Mouse (Mus musculus): ENCODE data around the gene Usp6nl. TPM values are rescaled to one million over a fixed set of nuclear protein-coding genes. Genes with fewer than 3 reads are reported as not detected.

Usp6nl gene
- total RNA-seq, 4 experiments from 2014 or later = 5.1 to 6.8 (median 5.5) TPM

DNA sequence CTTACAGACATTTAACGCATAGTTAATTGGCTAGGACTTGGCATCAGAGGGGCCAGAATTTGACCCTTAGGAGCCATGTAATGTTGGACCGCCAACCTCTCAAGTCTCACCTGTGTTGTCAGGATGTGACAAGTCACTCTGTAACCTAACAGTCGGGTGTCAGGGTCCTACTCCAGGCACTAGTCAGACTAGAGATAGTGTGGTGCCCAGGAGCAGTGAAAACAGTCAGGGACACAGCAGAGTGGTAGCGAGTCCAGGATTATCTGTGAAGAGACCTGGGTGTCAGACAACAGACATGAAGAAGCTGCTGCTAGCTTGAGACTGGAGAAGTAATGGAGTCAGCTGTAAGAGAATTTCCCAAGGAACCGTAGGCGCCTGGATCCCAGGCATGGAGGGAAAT is 45.0 kb downstream of the Usp6nl start:
- no peak for DNase-seq (ENCODE audit: low spot score)

DNA sequence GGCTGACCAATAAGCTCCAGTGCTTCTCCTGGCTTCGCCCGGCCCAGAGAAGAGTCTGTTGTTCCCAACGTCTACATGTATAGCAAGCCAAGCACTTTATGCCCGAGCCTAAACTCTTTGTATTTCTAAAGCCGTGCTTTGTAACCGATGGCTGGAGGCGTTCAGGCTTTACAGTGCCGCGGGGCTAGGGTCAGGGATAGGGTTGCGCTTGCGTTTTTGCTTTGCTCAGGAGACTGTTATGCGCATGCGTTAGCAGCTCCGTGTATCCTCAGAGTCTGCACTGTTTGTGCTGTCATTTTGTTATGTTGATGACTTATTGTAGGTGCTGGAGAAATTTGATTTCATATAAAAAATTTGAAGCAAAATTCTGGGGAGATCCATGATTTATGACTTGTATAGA is 51.7 kb downstream of the Usp6nl start:
- DNase-seq (ENCODE audit: low spot score) = no peak

DNA sequence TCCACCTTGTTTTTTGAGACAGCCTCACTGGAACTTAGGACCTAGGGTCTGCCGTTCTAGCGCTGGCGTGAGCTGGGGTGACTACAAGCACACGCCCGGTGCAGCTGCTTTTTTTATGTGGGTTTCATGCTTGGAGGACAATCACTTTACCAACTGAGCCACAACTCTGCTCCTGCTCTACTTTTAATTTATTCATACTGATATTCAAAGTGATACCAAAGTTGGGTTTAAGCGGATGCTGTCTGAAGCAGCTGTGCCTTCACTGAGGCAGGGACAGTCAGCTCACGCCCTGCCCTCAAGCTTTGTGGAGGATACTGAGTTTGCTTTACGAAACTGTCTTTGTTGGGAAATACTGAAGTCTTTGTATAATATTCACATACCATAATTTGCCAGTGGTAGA is 53.6 kb downstream of the Usp6nl start:
- DNase-seq (ENCODE audit: low spot score) = no peak

DNA sequence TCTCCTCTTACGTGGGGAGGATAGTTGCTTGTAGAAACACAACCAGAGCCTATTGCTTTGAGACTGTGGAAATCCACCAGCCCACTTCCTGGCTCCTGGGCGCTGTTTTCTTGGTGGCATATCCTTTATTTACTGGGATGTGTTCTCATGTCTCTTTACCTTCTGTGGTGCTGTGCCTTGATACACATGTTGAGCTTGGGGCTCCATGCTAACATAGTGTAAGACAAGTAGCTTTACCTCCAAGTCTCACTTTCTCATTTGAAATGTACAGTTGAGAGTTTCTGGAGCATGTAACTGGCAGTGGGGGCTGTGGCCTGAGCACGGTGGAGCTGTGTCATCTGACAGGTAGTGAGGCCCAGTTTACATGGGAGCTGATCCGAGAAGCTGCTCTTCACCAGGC is 54.5 kb downstream of the Usp6nl start:
- DNase-seq (ENCODE audit: low spot score) = no peak

DNA sequence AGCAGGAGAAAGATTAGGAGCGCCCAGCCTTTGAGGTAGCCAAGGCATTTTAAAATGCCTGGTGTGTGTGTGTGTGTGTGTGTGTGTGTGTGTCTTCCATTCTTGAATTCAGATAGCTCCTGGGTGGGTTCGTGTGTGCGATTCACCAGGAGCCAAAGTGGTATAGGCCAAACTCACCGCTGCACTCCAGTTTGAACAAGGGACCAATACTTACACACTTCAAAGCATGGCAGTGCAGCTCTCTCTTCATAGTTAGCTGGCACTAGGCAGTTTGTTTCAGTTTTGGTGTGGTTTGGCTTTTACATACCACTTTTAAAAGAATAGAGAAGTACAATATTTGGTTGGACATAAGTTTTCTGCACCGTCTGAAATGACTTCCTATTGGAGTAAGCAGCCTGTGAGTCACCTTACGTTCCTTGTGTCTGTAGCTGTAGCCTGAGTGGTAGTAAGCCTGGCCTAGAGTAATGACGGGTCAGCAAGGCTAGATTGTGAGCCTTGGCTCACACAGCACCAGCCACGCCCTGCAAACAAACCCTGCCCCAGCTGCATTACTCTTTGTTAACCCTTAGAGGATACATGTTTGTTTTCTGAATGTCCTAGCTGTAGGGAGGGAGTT is 56.2 kb downstream of the Usp6nl start:
- no peak for DNase-seq (ENCODE audit: low spot score)

DNA sequence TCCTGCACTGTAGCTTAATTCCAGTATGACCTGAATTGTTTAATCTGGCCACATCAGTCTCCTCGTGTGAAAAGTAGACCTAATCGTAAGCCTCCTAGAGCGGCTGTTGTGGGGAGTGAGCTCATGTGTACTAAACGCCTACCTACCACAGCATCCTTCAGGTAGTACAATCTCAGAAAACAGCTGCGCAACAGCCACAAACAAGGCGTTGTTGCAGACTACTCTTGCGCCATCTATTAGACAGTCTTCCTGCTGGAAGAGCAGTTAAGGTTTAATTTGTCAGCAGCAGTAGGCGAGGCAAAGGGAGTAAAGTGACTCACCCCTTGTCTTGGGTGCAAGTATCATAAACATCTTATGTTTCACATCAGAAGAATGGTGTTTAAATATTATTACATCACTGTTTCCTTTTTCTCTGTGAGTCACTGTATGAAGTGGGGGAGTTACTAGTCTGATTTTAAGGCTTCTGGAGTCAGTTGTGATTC is 57.3 kb downstream of the Usp6nl start:
- DNase-seq (ENCODE audit: low spot score) = no peak

DNA sequence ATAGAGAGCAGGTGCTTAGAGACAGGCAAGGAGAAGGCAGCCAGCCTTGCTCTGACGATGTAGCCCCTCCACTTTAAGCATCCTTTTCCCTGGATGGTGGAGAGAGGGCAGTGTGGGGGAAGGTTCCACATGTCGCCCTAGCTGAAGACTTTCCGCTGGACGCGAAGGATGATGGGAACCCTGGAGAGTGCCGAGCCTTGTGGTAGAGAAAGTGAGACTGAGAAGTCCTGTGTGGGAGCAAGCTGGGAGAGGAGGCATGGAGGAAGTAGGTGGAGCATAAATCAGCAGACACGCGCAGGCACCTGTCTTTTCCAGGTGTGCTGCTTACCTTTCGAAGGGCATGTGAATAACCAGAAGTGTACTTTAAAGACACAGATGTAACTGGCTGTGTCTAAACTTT is 57.9 kb downstream of the Usp6nl start:
- no peak for DNase-seq (ENCODE audit: low spot score)

DNA sequence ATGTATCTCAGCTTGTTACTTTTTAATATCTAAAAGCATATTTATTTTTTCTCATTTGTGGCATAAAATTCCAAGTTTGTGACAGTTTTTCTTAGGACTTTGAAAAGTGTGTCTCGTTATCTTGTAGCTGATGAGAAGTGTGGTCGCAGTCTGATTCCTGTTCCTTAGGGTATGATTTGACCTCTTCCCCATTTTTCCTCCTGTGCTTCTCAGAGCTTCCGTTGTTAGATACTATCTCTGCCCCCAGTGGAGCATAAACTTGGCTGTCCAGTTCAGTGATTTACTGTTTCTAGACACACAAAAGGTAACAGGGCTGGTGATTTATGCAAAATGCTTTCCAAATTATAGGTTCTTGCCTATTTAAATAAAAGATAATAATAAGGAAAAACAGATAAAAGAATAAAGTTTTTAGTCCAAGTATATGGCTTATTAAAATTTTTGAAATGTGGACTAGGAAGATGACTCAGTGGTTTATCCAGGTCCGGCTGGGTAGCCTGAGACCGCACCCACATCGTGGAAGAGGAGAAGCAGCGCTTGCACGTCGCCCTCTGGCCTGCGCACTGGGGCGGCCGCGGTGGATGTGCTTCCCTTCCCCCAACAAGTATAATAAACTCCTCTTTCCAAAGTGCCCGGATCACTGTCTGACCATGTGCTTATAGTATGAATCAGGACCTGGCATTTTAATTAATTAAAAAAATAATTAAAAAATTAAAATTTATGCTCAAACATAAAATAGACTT is 62.1 kb downstream of the Usp6nl start:
- DNase-seq (ENCODE audit: low spot score) = no peak

DNA sequence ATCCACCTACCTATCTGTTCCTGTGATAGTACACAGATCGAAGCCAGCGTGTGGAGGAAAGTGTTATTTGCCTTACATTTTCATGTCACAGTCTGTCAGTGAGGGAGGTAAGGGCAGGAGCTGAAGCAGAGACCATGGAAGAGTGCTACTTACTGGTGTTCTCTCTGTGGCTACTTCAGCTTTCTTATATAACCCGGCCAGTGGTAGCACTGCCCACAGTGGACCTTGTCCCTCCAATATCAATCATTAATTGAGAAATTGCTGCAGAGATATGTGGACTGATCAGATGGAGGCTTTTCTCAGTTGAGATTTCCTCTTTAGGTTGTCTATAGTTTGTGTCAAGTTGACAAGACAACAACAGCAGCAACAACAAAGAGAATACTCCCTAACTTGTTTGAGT is 66.7 kb downstream of the Usp6nl start:
- no peak for DNase-seq (ENCODE audit: low spot score)

DNA sequence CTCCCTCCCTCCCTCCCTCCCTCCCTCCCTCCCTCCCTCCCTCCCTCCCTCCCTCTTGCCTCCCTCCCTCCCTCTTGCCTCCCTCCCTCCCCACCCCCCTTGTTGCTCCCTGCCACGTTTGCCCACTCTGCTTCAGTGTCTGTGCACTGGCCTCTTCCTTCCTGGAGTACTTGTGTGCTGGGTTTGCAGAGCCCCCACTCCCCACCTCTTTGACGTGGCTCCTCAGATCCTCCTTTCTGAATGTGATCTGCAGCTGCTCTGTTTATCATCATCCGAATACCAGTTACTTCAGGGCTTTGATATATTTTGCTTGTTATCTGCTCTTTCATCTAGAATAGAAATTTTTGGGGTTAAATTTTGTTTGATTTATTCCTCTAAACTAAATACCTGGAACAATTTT is 68.8 kb downstream of the Usp6nl start:
- no peak for DNase-seq (ENCODE audit: low spot score)

DNA sequence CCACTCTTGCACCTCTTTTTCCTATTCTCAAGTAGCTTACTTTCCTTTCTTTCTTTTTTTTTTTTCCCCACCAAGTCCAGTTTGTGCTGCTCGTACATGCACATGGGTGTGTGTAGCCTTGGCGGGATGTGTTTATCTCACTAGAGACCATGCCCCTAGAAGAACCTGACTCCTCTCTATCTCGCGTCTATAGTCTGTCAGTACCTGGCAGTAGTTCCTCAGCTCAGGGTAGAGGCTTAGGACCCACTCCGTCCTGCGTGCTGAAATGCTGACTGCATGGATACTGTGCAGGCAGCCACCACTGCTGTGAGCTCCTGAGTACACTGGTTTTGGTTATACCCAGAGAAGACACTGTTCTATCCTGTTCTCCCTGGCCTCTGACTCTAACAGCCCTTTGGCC is 69.5 kb downstream of the Usp6nl start:
- DNase-seq (ENCODE audit: low spot score) = no peak

DNA sequence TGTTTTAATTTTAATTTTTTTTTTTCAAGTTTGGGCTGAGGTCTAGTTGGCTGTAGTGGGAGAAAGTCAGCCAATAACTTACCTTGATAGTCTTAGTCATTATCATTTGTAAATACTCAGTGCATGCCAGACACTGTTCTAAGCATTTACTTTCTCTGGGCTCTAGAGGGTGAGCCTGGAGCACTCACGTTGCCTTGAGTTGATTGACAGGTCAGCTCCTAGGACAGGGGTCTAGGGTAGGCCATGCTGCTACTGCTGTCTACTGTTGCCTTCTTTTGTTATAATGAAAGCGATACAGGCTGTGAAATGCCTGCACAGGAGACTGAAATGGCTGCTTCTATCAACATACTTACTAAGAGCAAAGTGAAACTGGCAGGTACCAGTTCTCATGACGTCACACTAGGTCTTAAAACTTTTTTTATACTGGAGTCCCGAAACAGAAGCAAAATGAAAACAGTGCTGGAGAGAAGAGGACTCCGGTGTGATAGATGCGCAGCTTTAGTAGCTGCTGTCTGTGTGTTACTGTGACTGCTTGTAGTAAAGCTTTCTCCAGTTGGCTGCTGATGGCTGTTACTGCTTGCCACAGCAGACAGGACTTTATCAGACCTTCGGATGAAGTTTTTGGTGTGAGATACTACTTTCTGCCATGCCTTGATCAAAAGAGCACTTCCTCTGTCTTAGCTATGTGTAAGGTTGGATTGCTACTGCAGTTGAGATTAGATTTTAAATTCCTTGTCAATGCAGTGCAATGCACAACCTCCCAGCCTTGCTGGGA is 73.6 kb downstream of the Usp6nl start:
- DNase-seq (ENCODE audit: low spot score) = no peak

DNA sequence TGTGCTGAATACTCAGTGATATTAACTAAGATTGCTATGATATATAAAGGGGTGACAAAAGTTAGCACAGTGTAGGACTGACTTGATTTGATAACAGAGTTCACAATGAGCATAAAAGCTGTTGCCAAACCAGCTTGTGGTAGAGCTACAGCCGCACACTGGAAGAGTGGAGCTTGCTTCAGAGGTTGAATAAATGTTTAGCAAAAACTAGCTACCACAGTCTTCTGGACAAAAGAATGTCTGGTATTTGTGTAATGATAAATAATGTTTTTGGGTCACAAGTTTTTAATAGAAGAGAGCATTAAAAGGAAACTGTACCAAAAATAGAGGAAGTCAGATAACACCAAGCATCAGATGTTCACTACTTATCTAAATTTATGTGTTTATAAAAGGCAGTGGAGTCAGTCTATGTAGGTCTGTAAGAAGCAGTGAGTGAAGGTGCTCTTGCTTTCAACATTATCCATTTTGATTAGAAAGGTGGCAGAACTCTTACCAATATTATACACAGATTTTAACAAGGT is 74.2 kb downstream of the Usp6nl start:
- no peak for DNase-seq (ENCODE audit: low spot score)

DNA sequence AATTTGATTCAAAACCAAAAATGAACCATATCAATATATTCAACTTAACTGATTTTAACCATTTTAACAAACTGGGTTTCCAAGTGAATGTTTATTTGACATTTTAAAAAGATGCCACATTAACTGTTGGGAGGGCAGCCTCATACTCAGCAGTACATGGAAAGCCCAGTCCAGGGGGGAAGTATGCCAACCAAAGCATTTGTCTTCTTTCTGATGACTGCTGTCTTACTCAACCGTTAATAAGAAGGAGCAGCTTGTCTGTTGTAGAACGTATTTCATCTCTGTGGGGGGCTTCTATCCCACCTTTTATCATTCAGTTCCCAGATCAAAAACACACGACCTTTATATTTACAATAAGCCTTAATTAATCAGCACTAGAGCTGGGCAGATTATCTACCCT is 74.7 kb downstream of the Usp6nl start:
- no peak for DNase-seq (ENCODE audit: low spot score)

DNA sequence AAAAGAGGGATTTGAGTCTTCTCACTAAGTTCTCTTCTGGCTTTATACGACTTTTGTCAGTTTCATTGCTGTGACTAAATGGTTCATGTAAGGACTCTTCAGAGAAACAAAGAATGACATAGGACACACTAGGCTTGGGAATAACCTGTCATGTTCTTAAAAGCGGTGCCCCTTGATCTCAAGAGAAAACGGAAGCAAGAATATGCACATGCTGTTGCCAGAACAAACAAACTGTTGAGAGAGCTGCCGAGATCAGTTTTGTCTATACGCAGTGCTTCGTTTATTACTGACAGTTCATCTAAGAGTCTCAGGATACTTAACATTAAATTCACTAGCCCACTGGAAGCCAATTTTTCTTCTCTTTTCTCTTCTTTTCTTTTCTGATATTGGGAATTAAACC is 76.4 kb downstream of the Usp6nl start:
- DNase-seq (ENCODE audit: low spot score) = no peak

DNA sequence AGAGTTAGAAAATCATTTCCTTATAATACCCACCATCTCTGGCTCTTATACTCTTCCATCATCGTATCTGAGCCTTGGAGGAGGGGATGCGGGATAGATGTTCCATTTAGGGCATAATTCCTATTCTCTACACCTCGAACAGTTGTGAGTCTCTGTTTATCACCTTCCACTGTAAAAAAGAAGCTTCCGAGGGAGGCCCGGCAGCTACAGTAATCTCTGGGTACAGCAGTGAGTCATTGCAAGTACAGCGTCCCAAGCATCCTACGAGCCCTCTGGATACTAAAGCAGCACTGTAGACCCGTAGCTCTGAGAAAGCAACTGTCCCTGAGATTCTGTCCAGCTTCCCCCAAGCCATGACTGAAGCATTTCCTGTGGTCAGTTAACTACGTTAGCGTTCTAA is 78.6 kb downstream of the Usp6nl start:
- DNase-seq (ENCODE audit: low spot score) = no peak

DNA sequence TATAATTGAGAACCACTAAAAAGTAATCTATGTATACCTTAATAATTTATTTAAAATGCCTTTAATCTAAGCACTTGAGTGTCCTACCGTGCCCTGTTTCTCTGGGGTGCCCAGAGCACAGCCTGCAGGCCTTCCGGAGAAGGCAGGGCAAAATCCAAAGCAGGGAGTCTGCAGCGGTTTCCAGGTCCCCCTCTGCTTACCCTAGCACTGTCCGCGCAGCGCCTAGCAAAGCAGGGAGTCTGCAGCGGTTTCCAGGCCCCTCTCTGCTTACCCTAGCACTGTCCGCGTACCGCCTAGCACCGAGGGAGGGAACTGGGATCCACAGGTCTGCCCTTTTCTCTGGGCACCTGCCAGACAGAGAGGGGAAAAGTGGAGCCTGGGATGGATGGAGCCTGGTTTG is 80.9 kb downstream of the Usp6nl start:
- no peak for DNase-seq (ENCODE audit: low spot score)

DNA sequence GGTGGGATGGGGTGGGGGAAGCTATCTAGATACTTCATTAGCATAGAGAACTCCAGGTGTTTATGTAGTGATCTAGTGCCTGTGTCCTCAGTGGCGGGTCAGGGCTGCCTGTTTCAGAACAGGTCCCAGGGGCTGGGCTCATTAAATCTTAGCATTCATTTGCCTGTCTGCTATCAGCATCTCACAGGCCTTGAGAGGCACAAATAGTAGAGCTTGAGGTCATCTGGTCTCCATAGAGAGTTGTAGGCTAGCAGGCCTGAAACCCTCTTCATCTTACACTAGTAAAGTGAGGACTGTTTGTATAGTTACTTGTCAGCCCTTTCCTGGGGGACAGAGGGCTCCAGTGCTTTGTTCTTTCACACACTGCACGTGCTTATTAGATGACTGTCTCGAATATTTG is 81.5 kb downstream of the Usp6nl start:
- no peak for DNase-seq (ENCODE audit: low spot score)

DNA sequence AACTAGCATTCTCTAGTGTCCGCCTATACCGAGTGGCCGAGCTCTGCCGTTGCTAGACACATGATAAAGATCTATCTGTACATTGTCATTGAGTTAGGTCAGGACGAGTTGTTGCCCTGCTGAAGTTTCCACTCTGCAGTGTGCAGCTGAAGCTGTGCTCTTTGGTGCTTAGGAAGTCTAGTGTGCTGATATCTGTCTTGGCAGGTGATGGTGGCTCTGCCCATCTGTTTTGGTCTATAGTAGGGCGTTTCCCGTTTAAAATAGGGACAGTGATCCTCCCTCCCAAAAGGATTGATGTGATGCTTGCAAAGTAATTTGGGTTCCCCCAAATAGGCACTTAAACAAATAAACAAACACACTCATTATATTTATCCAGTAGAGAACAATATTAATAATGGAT is 82.2 kb downstream of the Usp6nl start:
- DNase-seq (ENCODE audit: low spot score) = no peak

DNA sequence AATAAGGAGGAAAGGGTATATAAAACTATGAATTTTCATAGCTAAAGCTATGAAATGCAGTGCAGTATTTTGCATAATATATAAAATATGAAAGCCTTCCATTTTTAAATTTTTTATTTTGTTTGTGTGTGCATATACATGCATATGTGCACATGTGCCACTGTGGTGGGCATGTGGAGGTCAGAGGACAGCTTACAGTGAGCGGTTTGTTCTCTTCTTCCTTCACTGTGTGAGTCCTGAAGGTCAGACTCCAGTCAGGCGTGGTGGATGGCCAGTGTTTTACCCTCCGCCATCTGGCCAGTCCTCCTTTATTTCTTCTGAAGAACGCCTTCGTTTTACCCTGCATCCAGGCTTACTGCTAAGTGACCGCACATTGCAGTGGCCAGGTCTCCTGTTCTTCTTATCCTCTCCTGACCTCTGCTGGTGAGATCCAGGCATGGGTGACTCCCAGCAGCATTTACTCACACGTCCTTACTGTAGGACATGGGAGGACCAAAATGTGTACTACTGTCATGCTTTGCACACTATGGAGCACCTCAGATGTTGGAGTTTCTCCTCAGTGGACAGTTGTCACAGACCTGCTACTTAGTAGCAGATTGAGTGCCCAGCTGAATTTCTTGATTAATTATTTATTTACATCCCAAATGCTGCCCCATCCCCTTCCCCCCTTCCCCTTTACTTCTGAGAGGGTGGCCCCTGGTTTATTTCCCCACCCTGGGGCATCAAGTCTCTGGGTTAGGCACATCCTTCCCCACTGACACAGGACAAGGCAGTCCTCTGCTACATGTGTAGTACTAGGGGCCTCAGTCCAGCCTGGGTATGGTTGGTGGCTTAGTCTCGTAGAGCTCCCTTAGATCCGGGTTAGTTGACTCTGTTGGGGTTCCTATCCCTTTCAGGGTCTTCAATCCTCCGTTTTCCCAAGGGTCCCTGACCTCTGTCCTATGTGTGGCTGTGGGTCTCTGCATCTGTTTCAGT is 82.9 kb downstream of the Usp6nl start:
- peak; percentile 87 for DNase-seq (ENCODE audit: low spot score)

DNA sequence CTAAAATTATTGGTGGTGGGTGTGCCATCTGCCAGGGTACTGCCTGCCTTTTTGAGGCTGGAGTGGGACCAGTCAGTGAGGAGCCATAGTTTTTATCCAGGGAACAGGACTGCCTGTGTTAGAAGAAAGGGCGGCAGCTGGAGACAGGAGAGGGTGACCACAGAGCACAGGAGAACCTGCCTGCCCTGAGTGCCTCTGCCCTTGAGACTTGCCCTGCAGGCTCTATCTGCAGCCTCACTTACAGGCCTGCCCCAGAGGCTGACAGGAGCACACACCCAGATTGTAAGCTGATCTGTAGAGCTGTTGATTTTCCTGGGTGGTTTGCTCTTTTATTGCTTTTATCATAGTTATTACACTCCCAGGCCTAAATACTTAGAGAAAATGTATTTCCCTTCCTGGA is 85.2 kb downstream of the Usp6nl start:
- no peak for DNase-seq (ENCODE audit: low spot score)
